Mouse (Mus musculus) heart, postnatal 0 days (tissue): ENCODE data around the gene Ctsf.

Source experiments
- CTCF ChIP-seq: IDR thresholded peaks from 2 replicates; pipeline ENCODE4 v1.5.1; 2016; ENCODE audit warnings: antibody characterized with exemption, control low read depth, low read depth
- EP300 ChIP-seq: IDR thresholded peaks from 2 replicates; pipeline ENCODE4 v1.6.1; 2016; ENCODE audit warnings: antibody characterized with exemption, low read depth

GRCm38 (mm10) chr19:4842611-4843010 lies 12.3 kb upstream of the Ctsf start:
- TF ChIP-seq CTCF: no peak
- TF ChIP-seq EP300: no peak
